Mouse (Mus musculus) heart, postnatal 0 days (tissue): ENCODE data around the gene Lmna. TPM values are rescaled to one million over a fixed set of nuclear protein-coding genes. Genes with fewer than 3 reads are reported as not detected.

Experiments used
- ATAC-seq: fragments of 200-750 bp; cut with Nextera tagmentation; 2 replicates; pipeline ENCODE4 v1.8.0; 2017; ENCODE audit warnings: low read depth, moderate number of reproducible peaks, moderate library complexity; ENCODE audit not compliant: insufficient read depth
- DNase-seq: peaks from one replicate; pipeline ENCODE4 v3.0.0-alpha.2; 2016; ENCODE audit warnings: low spot score
- H3K27ac ChIP-seq: fragments of 300-500 bp; sonication (generic); 2 replicates; pipeline ENCODE4 v1.5.1; 2014; ENCODE audit warnings: low read depth, mild to moderate bottlenecking
- H3K27me3 ChIP-seq: fragments of 300-500 bp; sonication (generic); 2 replicates; pipeline ENCODE4 v1.6.1; 2014; ENCODE audit warnings: low read length, mixed read lengths; ENCODE audit not compliant: control insufficient read depth, insufficient read depth
- H3K36me3 ChIP-seq: fragments of 300-500 bp; sonication (generic); replicated peaks from 2 replicates; pipeline ENCODE4 v1.6.1; 2014; ENCODE audit warnings: low read length, mixed read lengths; ENCODE audit not compliant: control insufficient read depth, insufficient read depth
- H3K4me1 ChIP-seq: fragments of 300-500 bp; sonication (generic); 2 replicates; pipeline ENCODE4 v1.6.1; 2014; ENCODE audit warnings: antibody characterized with exemption; ENCODE audit not compliant: control insufficient read depth, insufficient read depth
- H3K4me2 ChIP-seq: fragments of 300-500 bp; sonication (generic); 2 replicates; pipeline ENCODE4 v1.6.1; 2014; ENCODE audit warnings: low read depth, mild to moderate bottlenecking, low read length, moderate library complexity
- H3K4me3 ChIP-seq: fragments of 300-500 bp; sonication (generic); 2 replicates; pipeline ENCODE4 v1.5.1; 2014; ENCODE audit warnings: low read depth, low read length
- H3K9ac ChIP-seq: fragments of 300-500 bp; sonication (generic); replicated peaks from 2 replicates; pipeline ENCODE4 v1.6.1; 2014; ENCODE audit warnings: low read depth, low read length, mixed read lengths
- H3K9me3 ChIP-seq: fragments of 300-500 bp; sonication (generic); replicated peaks from 2 replicates; pipeline ENCODE4 v1.6.1; 2016; ENCODE audit warnings: low read length; ENCODE audit not compliant: control insufficient read depth
- CTCF ChIP-seq: IDR thresholded peaks from 2 replicates; pipeline ENCODE4 v1.5.1; 2016; ENCODE audit warnings: antibody characterized with exemption, control low read depth, low read depth
- EP300 ChIP-seq: IDR thresholded peaks from 2 replicates; pipeline ENCODE4 v1.6.1; 2016; ENCODE audit warnings: antibody characterized with exemption, low read depth
- WGBS: fragments of 180-500 bp; shearing (Covaris S2); extraction: QIAGEN DNeasy Blood & Tissue Kit; methylation state at CpG from one replicate; pipeline ENCODE4 v1.1.7; 2014; 5-methylcytosine and 5-hydroxymethylcytosine counted together
- polyA plus RNA-seq: library from polyadenylated mRNA; unstranded; fragments of >200 nt; fragmentation: Nextera tagmentation; extraction: Ambion mirVana; gene quantifications from 2 replicates; pipeline ENCODE4 v1.2.1, GENCODE M21; 2015
- total RNA-seq: library from RNA; depleted of rRNA; stranded (reverse); fragments of >200 nt; gene quantifications from 2 replicates; pipeline ENCODE4 v1.2.3, GENCODE M21; 2014; ENCODE audit warnings: low replicate concordance

The Lmna gene
- total and polyA plus RNA-seq, 2 experiments from 2014 or later = 122 to 156 TPM

- Histone ChIP-seq H3K27ac (peak overlapping the region; percentile 94), H3K9ac (no peak overlapping the region), H3K9me3 (no peaks in the 10 kb centered on the region), H3K36me3 (peaks cover 7% of the 10 kb centered on the region), H3K4me3 (no peak overlapping the region), H3K4me1 (peaks cover 60% of the 10 kb centered on the region), H3K4me2 (peak overlapping the region; percentile 63; the same call in 1 of the 2 replicates), H3K27me3 (no peaks in the 10 kb centered on the region)
- WGBS = 54% methylated on average over 11 of the region's 11 CpGs
- ATAC-seq (no peak), DNase-seq (no peak)
- TF ChIP-seq CTCF = no peak
Measured at GRCm38 (mm10) chr3:88493706-88494582, 15.8 kb downstream of the Lmna start.

GRCm38 (mm10) chr3:88487396-88487795 is 22.4 kb downstream of the Lmna start:
- no peak overlapping the region for H3K27ac ChIP-seq
- H3K4me3 ChIP-seq = no peak overlapping the region
- WGBS = 75% methylated on average over 1 of the region's 1 CpGs
- H3K4me1 ChIP-seq = peaks cover 28% of the 10 kb centered on the region
- H3K27me3 ChIP-seq = no peaks in the 10 kb centered on the region
- no peak overlapping the region for H3K9ac ChIP-seq
- TF ChIP-seq EP300 (no peak), CTCF (no peak)
- peaks cover 52% of the 10 kb centered on the region for H3K36me3 ChIP-seq
- ATAC-seq (no peak), DNase-seq (no peak)
- no peak overlapping the region for H3K4me2 ChIP-seq
- H3K9me3 ChIP-seq = no peaks in the 10 kb centered on the region

- no peak overlapping the region for H3K4me2 ChIP-seq
- TF ChIP-seq CTCF (no peak), EP300 (no peak)
- 76% methylated on average over 4 of the region's 4 CpGs for WGBS
- no peak for DNase-seq
- no peak overlapping the region for H3K9ac ChIP-seq
- peaks cover 57% of the 10 kb centered on the region for H3K36me3 ChIP-seq
- no peak for ATAC-seq
- H3K9me3 ChIP-seq = no peaks in the 10 kb centered on the region
- peaks cover 28% of the 10 kb centered on the region for H3K4me1 ChIP-seq
- H3K4me3 ChIP-seq = no peak overlapping the region
- H3K27ac ChIP-seq = no peak overlapping the region
- no peaks in the 10 kb centered on the region for H3K27me3 ChIP-seq
Measured at GRCm38 (mm10) chr3:88486887-88487286, 22.9 kb downstream of the Lmna start.

- H3K36me3 ChIP-seq = peaks cover 63% of the 10 kb centered on the region
- no peak overlapping the region for H3K9ac ChIP-seq
- peaks cover 26% of the 10 kb centered on the region for H3K4me1 ChIP-seq
- no peaks in the 10 kb centered on the region for H3K27me3 ChIP-seq
- no peaks in the 10 kb centered on the region for H3K9me3 ChIP-seq
- no peak for TF ChIP-seq EP300
- no peak for TF ChIP-seq CTCF
- no peak overlapping the region for H3K4me3 ChIP-seq
- DNase-seq (no peak), ATAC-seq (no peak)
- WGBS = 74% methylated on average over 5 of the region's 5 CpGs
- no peak overlapping the region for H3K4me2 ChIP-seq
- no peak overlapping the region for H3K27ac ChIP-seq
Measured at GRCm38 (mm10) chr3:88486043-88486442, 23.7 kb downstream of the Lmna start.

GRCm38 (mm10) chr3:88484597-88485316 is 25.0 kb downstream of the Lmna start:
- ATAC-seq = no peak
- Histone ChIP-seq H3K27ac (no peak overlapping the region), H3K4me2 (no peak overlapping the region; the same call in 1 of the 2 replicates), H3K4me3 (no peak overlapping the region), H3K36me3 (peaks cover 67% of the 10 kb centered on the region), H3K9ac (no peak overlapping the region), H3K27me3 (no peaks in the 10 kb centered on the region), H3K9me3 (no peaks in the 10 kb centered on the region), H3K4me1 (peaks cover 14% of the 10 kb centered on the region)
- no peak for TF ChIP-seq EP300
- TF ChIP-seq CTCF = no peak
- WGBS = 67% methylated on average over 39 of the region's 39 CpGs
- DNase-seq = no peak
